Mouse (Mus musculus) cerebellum, adult (tissue): ENCODE results near the gene Nr1i3.

Source experiments
- ATAC-seq: cut with Nextera tagmentation; 2 replicates; pipeline ENCODE4 v1.9.2; 2017; ENCODE audit warnings: mild to moderate bottlenecking, moderate library complexity, mixed read lengths; ENCODE audit not compliant: insufficient number of reproducible peaks, low FRiP score, low TSS enrichment

Gene Nr1i3

DNA sequence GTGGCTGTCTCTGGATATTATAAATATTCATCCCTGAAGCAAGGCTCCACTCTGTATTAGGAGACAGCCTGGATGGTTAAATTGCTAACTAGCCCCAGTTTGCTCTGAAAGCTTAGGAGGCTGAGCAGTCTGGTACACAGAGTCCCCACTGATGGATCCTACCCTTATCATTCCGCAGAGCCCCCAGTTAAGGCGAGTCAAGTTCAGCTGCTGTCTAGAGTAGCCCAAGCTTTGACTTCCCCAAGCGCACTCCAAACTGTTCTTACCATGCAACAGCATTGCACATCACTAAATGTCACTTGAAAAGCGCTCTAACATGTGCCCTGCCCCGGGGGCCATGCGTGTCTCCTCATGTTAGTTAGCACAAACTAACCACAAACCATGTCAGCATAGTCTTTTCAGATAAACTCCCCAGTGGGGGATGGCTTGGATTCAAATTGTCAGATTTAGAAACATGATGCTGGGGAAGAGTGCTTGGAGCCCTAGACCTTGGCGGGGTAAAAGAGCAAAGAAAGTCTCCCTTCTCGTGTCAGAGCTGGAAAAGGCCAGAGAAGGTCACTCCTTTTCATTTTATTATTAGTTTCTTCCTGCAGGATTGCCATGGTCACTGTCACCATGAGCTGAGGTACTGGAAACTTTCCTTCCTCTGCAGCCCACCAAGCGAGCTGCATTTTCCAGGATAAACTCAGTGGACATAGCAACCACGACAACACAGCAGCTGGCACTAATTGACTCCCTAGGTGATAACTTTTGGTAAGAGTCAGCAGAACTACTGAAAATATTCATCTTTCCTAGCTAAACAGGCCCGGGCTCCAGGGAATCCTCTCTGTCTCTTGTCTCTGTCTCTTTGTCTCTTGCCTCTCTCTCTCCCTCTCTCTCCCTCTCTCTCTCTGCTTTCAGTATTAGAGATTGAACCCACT, 19.6 kb upstream of the Nr1i3 start:
- no peak for ATAC-seq

DNA sequence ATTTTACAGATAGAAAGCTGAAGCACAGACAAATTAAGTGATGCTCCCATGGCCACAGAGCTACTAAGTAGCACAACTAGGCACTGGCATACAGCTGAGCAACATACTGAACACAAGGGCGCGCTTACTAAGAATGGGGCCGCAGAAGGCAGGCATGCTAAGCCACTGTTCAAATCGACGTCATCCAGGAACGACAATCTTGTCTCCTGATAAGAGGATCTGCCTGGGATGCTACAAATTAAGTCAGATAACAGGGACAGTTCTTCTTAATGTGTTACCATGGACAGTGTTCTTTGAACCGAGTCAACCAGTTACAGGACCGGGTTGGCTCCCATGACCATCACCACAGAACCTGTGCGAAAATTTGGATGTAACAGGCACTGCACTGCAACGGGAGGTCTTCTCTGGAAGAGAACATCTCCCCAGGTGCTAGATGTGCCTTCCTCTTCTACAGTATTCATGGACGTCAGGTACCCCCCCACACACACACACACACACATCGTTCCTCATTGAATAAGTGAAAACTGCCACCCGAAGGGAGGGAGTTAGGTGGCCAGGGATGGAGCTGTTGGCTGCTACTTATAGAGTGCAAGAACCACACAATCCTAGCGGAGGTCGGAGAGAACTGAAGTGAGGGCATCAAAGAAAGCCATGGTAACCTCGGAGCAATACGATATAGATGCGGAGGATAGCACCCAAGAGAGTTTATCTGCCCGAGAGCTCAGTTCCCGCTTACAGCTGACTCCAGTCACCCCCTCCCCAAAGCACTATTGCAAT, 18.5 kb upstream of the Nr1i3 start:
- ATAC-seq = no peak

DNA sequence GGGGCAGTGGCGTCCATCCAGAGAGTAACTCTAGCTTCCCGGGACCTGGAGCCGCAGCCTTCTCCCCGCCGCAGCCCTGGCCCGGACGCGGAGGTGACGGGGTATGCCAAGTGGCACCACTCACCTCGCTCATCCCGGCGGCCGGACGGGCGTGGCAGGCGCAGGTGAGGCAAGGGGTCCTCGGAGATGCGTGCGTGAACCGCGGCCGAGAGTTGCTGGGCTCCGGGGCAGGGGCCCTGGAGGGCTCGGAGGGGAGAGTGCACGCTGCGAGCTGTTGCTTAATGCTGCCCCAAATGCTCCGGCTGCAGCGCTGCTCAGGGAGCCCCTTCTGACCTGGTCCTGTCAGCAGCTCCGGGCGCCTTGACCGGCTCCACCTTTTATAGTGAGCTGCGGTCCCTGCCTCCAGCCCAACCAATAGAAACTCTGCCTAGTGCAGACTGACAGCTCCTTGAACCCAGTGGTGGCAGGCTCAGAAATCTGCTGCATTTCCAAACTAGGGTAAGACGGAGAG, 17.8 kb upstream of the Nr1i3 start, which contains the start of gene Pcp4l1:
Pcp4l1 (minus strand) TSS at position 382 of the 511 bp plus-strand sequence.
- ATAC-seq = peak; percentile 88

DNA sequence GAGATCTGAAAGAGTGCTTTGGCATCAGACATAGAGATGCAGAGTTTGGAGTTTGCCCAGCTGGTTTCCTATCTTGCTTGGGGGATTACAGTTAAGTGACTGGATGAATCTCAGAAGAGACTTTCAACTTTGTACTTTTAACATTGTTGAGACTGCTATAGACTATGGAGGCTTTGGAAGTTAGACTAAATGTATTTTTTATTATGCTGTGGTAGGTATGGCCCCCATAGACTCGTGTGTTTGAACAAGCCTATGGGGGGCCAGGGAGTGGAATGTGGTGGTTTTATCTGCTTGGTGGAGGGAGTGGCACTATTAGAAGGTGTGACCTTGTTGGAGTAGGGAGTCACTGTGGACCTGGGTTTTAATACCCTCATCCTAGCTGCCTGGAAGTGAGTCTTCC, 14.2 kb upstream of the Nr1i3 start:
- ATAC-seq = no peak

DNA sequence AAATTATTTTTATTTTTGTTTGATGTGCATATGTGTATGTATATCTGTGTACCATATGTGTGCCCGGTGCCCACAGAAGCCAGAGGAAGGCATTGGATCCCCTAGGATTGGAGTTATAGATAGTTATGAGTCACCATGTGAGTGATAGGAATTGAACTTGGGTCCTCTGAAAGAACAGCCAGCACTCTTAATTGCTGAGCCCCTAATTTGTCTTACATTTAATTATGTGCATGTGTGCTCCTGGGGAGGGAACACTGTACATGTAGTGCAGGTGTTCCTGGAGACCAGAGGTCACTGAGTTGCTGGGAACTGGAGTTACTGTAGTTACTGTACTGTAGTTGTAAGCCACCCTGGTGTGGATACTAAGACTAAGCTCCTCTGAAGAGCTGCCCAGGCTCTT, 13.0 kb upstream of the Nr1i3 start:
- ATAC-seq = no peak

DNA sequence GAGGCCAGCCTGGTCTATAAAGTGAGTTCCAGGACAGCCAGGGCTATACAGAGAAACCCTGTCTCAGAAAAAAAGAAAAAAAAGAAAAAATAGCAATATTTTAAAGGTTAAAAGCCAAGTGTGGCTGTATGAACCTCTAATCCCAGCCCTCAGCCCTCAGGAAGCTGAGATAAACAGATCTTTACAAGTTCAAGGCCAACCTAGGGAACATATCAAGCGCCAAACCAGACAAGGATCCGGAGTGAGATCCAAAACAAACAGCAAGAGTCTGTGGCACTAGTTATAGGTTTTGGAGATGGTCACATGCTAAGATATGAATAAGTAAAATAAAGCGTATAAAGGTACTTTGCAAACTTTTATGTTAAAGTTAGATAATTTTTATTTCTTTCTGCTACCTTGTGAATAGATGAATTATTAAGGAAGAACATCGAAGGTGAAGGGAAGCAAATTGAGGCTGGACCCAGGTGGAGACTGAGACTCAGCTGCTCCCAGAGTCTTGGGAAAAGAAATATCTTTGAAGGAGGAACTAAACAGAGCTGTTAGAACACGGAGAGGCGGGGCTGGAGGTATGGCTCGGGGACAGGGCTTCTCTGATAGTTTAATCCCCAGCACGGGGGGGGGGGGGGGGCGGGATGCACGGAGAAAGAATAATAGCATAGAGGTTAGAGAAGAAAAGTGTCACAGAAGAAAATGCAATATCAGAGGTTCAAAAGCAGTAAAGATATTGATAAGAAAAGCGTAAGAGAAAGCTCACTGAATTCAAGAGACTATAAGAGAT, 10.1 kb upstream of the Nr1i3 start:
- no peak for ATAC-seq

DNA sequence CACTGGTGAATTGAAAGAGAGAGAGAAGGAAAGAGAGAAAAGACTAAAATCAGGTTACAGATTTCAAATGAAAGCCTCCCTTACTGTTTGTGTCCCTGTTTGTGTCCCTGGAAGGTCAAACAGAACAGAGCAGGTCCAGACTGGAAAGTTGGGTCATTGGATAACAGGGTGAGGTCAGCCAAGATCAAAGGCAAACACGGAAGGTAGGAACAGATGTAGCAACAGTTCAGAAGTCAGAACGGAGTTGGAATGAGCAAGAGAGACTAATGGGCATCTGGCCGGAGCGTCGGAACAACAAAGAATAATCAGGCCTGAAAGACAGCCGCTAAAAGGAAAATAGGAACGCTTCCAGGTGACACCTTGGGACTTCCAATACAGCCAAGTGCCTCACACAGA, 9.5 kb upstream of the Nr1i3 start:
- no peak for ATAC-seq

DNA sequence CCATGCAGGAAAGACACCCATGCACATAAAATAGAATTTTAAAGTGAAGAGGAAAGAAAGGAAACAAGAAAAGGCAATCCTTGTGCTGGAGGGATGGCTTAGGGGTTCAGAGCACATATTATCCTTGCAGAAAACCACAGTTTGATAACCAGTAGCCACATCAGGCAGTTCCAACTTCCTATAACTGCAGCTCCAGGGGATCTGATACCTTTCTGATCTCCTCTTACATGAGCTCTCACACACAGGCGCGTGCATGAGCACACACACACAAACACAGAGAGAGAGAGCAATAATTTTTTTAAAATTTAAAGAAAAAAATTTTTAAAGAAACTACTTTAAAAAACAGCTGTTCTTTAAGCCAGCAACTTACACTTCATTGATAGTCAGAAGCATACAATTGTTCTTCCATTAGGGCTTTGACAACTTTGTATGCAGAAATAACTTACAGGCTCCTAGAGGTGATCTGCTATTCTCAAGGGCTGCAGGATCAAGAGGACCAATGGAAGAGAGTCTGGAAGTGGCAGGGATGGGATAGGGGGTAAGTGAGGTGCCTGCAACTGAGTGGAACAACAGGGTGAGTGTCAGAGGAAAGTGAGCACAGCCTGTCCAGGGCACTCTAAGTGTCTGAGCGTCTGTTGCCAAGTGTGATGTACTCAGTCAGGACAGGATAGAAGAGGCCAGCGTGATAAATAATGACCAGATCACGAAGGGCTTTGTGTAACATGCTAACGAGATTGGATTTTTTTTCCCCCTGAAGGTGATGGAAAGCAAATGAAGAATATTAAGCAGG, 7.9 kb upstream of the Nr1i3 start:
- no peak for ATAC-seq

DNA sequence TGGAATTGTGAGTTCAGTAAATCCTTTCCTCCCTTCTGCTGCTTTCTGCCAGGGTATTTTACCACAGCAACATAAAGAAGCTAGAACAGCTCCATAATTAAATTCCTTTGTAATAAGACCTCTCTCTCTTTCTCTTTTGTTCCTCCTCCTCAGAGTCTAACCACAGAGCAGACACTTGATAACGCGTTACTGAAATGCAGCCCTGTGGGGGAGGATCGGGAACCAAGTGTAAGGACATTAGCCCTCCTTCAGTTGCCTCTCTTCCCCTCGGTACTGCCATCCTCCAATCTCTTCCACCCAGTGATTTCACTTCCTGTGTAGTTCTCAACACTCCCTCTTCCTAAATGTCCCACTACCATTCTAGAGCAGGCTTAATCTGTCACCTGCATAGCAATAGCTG, 4.4 kb upstream of the Nr1i3 start:
- no peak for ATAC-seq

DNA sequence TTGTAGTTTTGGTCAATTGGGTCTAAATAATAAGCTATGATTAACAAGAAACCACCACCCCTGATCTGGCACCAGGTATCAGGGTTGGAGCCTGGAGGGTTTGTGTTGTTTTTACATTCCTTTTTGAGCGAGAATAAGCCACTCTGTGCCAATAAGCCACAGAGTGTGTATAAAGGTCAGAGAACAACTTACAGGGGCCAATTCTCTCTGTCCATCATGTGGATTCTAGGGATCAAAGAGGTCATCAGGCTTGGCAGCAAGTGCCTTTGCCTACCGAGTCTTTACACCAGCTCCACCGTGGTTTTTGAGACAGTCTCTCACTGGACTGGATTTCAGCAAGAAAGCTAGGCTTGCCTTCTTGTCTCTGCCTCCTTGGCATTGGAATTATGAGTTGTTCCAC, 916 bp upstream of the Nr1i3 start:
- no peak for ATAC-seq

DNA sequence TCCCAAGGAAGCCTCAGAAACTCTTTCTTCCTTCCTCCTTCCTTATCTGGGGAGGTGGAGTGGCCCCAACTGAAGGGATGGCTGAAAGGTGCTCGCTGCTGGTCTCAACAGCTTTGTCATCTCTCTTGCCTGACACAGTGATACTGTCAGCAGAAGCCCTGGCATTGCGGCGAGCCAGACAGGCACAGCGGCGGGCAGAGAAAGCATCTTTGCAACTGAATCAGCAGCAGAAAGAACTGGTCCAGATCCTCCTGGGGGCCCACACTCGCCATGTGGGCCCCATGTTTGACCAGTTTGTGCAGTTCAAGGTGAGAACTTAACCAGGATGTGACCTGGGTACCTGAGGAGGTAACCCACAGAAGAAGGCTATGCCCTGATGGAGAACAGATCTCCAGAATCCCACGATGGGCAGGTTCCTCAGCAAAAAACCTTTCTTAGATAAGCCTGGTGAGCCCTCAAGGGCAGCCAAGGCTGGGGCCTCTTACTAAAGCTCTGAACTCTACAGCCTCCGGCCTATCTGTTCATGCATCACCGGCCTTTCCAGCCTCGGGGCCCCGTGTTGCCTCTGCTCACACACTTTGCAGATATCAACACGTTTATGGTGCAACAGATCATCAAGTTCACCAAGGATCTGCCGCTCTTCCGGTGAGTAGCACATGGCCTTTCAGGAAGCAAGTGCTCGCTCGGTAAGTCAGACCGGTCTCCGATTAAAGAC, 2.6 kb downstream of the Nr1i3 start:
- ATAC-seq = no peak

DNA sequence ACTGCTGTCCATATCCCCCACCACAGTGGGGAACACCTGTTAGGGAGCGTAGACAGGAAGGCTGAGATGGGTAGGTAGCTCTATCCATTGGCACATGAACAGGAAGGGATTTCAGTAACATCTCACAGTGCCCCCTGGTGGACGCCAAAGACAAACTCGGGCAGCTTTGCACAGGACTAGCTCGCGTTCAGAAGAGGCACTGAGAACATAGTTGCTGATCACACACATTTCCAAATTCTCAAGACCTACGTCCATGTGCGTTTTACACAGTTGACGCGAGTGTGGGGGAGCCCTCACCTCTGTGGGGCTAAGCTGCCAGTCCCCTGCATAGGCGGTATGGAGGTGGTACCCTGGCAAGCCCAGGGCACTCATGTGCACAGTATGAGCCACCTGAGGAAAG, 7.1 kb downstream of the Nr1i3 start:
- ATAC-seq = 0 out of 2 replicates have a peak, but pooled peaks have one; percentile 16

DNA sequence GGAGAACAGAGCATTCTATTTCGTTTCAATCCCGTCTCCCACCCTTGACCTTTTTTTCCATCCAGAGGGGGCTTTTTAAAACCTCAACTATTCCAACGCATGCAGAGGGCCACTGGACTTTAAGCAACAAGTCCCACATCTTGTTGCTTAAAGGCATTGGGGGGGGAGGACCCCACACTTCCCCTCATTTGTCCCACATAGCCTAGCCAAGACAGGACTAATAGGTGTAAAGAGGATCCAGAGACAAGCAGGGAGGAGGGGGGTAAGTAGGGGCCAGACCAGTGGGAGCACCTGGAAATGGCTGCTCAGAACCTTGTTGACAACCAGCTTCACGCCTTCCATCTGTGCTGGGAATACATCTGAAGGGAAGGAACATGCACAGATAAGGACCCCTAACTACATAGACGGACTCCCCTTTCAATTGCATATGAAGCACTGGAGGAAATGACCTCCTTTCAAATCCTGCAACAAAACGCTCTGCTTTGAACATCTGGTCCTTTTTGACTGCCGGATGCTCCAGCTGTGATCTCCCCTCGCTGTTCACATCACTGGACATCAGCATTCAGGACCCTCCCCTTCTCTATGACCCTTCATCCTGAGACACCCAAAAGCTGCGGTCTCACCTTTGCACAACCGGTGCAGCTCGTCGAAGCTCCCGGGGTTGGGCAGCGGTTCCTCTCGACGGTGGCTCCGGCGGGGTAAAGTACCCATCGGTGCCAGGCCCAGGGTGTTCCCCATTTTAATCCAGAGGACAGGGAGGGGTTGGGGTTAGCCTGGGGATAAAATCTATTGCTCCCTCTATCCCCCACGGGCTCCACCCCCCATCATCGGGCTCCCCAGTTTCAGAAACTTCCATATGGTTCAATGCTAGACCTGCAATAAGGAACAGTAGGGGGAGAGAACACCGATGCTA, 7.8 kb downstream of the Nr1i3 start:
- ATAC-seq = peak; percentile 1; the same call in 1 of the 2 replicates

DNA sequence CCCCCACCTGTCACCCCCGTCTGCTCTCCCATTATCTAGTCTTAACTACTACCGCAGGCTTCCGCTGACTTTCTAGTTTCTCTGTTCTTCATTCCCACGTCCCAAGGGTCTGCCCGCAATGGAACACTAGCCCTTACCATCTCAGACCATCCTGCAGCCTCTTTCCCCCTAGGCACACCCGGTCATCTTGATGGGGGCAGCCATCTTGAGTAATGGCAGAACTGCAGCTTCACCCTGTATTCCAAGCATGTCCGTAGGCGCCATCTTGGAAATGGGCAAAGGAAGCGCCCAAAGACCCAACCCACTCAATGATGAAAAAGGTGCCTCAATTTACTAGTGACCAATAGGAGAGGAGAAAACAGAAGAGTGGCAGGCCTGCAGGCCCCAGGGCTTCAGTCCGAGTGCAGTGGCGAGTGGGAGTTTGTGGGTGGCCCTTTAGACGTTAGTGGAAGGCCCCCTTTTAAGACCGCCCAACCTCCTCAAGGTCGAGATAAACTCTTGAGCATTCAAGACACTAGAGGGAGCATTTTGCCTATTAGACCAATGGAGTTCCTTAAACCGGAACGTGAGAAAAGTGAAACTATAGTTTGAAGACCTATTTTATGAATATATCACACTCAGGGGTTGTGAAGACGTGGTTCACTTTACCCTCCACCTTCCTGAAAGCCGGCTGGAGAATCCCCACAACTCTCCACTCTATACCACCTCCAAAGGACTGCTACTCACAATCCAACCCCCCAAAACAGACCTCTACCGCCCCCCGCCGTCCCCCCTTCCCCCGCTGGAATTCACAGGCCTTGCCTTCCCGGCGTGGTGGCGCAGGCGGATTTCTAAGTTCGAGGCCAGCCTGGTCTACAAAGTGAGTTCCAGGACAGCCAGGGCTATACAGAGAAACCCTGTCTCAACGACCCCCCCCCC, 8.7 kb downstream of the Nr1i3 start, which contains the start of gene Tomm40l:
Tomm40l (minus strand) TSS at position 277 of the 918 bp plus-strand sequence.
- ATAC-seq = peak; percentile 97

DNA sequence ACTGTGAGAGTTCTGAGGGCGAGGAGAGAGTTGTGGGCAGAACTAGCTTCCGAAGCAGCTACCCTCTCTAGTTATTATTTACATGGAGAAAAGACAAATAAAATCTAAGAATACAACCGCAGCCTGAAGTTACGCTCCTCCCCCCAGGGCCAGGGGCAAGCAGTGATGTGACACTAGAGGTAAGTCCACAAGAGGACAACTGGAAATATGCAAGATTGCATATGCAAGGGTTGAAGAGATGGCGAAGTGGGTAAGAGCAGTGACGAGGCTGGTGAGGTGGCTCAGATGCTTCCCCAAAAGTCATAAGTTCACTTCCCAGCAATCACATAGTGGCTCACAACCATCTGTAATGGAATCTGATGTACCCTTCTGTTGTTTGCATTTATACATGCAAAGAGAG, 9.4 kb downstream of the Nr1i3 start:
- ATAC-seq = no peak

DNA sequence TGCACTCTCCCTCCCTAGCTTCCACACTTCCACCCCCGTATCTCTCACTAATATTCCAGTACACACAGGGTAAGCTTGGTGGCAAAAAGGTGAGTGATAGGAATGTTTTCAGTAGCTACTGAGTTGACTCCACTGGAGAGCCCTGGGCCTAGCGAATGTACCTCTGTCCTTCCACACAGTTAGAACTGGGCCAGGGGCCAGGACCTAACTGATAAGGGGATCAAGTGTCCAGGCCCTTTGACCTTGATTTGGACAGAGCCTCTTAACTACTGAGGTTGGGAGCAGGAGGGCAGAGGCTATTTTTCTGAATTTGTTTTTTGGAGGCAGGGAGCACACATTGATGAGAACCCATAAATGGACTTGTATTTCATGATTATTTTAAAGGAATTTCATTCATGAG, 10.0 kb downstream of the Nr1i3 start:
- no peak for ATAC-seq

DNA sequence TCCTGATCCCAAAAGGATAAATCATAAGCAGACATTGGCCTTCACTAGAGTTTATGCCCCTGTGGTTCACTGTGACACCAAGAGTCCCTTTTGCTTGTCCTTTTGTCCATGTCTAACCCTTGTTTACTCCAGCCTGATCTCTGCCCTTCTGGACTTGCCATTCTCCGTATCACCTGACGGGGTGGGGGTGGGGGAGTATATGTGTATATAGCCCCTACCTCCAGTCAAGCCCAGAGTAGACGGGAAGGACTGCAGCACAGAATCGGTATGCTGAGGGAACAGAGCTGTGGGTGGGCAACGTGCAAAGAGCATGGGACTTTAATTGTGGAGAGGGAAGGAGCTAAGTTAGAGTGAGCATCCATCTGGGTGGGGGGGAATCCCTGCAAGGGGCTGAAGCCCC, 11.1 kb downstream of the Nr1i3 start, which contains the start of gene Apoa2:
Apoa2 (plus strand) TSS at position 198 of the 400 bp plus-strand sequence.
- no peak for ATAC-seq
